Mouse (Mus musculus): ENCODE results near the gene Kalrn.

The Kalrn gene

DNA sequence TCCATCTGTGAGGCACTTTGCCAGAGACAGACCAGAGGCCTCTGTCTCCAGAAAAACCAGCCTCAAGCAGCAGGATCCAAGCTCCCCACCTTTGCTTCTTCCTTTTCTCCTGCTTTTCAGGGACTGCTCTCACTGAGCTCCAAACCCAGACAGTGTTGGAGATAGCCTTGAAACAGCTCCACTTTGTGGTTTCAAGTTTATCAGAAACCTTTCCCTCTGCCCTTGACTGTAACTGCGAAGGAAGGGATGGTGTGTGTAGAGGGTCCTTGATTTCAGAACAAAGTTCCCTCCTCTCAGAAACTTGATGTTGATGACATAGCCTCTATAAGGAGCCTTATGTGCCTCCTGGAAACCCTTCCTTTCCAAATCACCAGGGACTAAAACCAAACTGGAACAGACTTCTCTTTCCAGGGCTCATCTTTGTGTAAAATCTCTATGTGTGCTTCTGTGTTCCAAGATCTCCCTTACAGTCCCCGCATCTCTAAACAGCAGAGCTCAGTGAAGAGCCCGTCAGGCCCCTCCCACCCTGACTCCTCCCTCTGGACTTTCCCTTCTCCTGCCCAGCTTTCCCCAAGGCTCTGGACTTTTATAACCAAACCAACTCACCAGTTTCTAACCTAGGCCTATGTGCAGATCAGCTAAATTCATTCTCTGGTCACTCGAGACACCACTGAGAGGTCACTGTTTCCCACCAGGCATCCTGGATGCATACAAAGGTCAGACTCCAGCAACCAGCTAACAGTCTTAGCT is 415.8 kb downstream of the Kalrn start:
- DNase-seq: no peak

DNA sequence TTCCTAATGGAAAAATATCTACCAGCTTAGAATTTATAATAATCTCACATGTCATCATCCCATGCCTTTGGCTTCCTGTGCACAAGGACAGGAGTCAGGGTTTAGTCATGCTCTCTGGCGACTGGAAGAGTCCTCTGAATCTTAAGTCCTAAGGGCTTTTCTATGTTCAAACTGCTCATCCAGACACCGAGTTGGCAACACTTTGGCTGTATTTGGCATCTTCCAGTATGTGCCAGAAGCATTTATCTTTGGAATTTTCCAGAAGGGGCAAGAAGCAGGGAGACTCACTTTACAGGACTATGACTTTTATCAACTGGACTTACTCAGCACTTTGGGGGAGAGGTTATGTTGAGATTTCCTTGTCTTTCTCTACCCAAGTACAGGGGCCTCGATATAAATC is 417.6 kb downstream of the Kalrn start:
- DNase-seq: no peak

DNA sequence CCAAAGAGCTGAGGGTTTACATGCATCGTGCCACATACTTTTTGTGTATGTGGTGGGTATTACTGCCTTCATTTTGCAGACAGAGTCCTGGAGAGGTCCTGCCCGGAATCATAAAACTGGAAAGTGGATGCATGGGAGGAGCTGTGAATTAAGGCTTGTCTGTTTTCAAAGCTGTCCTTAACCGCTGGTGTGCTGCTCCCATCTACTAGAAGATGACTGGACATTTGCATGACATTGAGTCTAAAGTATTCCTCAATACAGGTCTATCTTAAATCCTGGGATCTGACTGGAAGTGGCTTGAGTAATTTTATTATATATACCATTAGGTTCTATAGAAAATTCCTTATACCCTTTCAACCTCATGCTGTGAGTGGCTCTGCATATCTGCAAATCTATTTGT is 418.4 kb downstream of the Kalrn start:
- DNase-seq: no peak

DNA sequence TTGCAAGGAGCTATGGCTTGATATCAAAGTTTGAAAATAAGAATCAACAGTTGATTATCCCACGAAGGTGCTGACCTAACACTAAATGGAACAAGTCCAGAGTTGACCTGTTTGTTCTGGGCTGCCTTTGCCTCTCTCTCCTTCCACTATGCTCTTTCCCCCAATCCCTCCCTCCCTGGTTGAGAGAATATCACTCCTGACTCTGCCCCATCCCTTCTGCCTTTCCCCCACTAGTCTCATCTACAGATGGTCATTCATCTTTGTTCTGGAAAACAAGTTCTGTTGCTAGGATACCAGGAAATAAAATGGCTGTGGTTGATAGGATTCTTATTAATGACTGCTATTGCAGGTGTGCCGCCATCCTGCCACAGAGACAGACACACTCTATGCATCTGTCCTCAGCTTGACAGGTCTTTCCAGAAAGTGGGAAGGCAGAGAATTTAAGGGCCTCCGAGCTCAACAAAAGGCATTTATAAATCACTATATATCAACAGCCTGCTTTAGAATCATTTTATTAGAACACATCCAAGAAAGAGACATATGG is 421.7 kb downstream of the Kalrn start:
- no peak for DNase-seq

DNA sequence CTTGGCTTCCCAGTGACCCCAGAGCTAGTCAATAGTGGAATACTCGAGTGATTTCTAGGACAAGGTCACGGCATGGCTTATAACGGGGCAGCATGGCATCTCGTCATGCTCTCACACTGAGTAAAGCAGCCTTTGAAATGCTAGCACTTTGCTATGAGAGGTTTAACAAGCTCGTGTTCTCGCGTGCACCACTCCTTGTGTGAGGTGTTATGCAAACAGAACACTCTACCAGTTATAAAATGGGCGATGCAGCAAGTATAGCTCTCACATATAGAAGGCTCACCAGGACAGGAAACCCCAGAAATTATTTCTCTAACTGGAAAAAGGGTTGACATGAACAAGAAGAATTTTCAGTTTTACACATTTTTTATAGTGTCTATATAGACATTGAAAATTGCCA is 431.7 kb downstream of the Kalrn start:
- DNase-seq: no peak

DNA sequence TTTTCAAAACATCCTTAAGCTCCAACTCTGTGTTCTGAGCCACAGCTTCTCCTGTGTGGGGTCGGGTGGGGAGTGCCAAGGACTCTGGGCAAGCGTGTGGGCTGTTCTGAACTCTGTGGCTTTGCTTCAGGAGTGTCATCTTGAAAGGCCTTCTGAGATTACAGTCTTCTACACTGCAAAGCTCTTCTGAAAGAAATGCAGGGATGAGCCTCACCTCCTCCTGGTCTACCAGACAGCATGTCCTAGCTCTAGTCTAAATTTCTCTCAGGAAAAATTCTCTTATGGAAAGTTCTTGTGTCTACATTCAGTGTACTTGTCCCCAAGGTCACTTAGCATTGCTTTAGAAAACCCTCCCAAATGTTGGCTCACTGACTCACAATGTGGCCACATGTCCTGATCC is 438.3 kb downstream of the Kalrn start:
- no peak for DNase-seq

DNA sequence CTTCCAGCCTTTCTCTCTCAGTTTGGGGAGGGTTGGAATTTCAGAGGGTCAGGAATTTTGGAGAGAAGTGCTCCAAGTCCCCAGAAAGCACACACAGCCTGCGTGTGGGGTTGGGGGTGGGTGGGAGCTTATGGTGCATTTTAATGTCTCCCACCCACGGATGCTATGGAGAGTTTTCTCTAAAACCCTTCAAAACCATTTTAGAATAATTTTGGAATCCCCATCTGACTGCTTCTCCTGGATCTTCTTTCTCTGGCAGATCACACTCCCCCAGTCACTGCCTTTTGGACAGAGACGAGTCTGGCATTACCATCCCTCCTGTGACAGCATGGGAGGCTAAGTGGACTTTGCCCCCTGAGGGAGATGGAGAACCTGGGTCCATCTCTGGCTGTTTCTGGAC is 438.7 kb downstream of the Kalrn start:
- DNase-seq: no peak

DNA sequence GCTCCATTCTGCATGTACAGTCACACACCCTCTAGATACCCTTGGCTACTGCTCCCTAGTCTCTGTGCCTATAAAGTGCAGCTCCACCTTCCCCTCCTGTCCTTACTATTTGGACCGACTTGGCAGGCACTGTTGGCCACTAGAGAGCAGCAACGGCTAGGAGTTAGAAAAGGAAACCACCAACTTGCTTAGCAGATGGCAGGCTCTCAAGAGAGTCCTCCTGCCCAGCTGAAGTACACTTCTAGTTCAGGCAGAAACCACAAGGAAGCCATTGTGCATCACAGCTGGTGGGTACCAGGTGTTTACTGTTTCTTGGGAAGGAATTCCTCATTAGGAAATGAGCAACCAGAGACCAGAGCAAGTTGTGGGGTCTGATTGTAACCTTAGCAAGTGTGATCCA is 447.7 kb downstream of the Kalrn start:
- DNase-seq: peak; percentile 43

DNA sequence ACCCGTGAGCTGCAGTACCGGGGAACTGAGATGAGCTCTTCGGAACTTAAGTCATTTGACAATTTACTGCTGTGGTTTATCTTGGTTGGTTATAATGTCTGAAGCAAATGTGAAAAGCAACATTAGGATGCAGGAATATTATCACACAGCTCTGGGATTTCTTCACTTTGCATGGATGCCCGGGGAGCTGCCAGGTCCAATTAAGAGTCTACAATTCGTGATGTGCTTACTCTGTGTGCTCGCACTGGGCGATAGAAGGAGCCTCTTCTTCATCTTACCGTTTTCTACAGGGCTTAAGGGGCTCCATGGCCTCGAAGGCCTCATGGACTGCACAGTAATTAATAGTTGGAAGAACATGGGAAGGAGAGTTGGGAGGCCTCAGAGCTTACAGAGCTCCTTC is 450.8 kb downstream of the Kalrn start:
- no peak for DNase-seq

DNA sequence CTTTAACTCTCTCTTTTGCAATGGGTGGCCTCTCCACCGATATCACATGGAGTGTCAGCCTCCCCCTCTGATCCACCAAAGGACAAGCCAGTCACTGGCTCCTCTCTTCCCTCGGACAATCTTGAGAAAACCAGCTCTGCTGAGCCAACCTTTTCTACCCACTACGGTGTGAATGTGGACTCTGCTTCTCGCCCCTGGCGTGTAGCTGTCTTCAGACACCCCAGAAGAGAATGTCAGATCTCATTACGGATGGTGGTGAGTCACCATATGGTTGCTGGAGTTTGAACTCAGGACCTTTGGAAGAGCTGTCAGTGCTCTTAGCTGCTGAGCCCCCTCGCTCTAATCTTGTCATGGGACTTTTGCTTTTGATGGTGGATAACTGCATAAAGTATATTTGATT is 452.0 kb downstream of the Kalrn start:
- DNase-seq: no peak

DNA sequence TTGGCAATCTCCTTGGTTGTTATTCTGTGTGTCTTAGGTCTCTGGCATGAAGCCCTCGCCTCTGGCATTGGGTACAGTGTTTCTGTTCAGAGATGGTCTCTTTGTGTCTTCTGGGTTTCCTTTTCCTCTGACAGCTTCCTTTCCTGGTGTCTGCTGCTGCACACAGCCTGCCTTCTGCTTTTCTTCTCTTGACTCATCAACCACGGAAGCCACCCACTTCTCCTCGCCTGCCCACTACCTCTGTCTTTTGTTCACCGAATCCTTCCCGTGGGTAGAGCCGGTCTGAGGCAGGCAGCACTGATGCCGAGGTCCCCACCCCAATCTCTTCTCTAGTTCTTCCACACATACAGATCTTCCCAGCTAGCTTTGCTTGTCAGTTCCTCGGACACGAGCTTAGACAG is 452.5 kb downstream of the Kalrn start:
- DNase-seq: no peak

DNA sequence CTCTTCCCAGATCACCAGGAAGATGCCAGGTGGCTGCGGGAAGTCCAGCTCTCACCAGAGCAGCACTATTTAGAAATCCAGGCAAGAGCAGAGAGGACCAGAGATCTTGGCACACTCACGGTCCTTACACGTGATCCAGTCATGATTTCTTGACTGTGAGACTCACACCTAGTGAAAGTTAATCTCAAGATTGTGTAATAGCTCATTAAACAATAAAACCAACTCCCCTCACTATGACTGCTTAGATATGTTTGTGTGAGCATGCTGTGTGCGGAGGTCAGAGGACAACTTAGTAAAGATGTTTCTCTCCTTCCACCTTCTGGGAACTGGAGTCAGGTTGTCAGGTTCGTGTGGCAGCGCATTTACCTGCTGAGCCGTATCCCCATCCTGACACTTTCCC is 453.5 kb downstream of the Kalrn start:
- no peak for DNase-seq

DNA sequence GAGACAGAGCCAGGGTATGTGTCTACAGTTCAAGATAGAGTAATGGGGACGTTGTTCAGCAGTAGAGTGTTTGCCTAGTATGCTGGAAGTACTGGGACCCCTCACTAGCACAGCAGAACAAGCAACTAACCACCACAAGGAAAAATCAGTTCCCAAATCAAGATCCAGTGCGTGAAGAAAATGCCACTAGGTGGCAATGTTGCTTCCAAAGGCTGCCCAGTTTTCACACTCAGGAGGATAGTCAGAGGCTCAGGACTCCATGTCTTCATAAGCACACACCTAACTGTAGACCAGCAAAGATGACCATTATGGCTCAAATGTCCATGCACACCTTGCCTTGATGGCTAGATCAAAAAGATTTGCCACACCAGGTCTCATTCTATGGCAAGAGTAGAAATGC is 454.0 kb downstream of the Kalrn start:
- DNase-seq: no peak

DNA sequence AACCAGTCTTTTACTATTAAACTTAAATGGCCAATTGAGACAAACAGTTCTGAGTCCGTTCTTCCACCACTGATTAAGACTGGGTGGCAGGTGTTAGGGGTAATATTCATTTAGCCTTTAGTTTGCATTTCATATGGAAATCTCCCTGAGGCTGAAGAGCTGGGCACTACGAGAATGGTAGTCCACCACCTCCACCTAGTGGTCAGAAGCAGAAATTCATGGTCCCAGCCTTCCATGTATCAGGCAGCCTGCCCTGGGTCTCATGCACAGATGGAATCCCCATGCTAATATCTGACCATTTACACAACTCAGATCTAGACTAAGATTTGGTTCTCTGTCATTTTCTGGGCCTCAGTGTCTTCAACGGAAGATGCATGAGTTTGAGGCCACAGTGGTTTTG is 458.7 kb downstream of the Kalrn start:
- peak; percentile 44 for DNase-seq

DNA sequence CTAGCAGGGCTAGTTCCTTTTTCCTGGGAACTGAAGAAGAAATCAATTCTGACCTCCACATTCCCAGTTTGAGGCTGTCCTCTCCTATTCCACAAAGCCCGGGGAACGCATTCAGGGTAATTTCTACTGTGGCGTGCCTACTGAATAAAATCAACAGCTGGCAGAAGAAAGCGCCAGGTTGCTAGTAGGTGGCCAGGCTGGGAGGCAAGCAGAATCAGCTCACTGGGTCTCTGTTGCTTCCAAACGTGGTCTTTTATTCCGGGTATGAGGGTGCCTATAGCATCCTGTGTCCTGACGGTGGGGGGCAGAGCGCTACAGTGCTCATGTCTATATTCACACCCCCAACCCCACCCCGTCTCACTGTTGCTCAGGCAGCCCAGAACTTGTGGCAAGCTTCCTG is 460.2 kb downstream of the Kalrn start:
- no peak for DNase-seq

DNA sequence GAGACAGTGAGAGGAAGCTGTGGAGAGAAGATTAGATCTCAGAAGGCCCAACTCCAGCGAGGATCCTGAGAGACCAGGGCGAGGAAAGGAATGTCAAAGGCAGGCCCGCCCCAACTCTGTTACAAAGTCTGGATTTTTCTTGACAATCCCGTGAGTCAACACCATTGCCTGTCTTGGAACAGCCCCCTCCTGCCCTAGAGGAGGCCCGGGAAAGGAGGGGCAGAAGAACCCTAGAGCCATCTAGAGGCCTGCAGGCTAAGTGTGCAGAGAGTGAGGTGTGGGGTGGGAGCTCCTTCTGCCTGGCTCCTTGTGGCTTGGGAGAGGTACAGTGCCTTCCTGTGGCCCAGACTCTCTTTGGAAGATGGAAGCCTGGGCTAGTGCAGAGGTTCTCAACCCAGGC is 460.8 kb downstream of the Kalrn start:
- DNase-seq: no peak

DNA sequence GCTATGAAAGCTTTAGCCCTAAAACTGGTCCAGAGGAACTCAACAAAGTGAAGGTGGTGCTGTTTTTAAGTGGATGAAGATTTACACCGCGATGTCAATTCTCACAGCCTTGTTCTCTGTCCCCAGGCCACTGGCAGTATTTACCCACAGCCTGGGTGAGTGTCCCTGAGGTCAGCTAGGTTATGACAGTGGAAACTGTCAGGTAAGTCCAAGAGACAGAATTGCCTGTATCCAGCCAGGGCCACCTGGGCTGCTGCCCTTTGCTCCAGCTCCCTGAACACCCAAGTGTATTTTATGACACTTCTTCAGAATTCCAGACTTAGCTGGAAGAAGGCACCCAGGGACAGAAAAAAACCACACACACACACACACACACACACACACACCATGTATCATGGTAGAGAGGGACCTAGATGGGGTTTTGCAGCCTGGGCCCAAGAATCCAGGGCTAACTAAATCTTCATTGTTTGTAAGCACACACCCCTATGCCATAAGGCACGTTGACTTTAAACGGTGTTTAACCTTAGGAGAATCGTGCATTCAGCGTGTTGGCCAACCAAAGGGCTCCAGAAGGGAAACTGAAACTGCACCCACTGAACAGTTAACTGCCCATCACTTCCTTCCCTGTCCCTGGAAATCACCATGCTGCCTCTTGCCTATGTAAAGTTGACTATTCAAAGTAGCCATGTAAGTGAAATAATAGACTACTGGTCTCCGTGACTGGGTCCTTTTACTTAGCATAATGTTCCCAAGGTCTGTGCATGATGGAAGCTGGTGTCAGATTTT is 462.3 kb downstream of the Kalrn start:
- no peak for DNase-seq

DNA sequence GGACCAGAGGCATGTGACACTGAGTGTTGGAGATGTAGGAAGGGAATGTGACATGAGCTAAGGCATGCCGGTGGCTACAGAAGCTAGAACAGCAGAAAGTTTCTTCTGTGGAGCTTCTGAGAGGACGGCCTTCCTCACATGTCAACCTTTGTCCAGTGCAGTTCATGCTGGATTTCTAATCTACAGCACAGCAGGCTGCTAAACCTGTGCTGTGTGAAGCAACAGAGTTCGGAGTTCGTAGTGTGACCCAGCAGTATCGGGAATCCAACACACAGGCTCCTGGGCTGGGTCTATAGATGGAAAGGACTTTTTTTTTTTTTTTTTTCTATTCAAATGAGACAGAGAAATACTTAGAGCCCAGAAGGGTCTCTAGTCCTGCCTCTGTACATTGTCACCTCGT is 468.9 kb downstream of the Kalrn start:
- no peak for DNase-seq

DNA sequence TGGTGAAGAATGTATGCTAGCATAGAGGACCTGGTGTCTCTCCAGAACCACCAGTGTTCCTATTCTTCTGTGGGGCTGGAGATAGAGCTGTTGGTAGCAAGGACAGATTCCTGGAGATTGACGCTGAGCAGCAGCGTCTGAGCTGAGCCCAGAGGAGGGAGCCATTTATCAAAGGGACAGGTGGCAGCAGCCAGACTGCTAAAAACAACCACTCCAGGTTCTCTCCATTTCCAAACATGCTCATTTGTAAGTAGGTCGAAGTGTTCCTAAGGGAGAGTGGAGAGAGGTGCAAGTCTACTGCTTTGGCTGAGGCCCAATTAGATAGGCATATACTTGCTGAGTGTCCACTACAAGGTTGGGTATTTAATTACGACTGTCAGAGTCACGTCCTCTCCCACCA is 470.6 kb downstream of the Kalrn start:
- DNase-seq: peak; percentile 30

DNA sequence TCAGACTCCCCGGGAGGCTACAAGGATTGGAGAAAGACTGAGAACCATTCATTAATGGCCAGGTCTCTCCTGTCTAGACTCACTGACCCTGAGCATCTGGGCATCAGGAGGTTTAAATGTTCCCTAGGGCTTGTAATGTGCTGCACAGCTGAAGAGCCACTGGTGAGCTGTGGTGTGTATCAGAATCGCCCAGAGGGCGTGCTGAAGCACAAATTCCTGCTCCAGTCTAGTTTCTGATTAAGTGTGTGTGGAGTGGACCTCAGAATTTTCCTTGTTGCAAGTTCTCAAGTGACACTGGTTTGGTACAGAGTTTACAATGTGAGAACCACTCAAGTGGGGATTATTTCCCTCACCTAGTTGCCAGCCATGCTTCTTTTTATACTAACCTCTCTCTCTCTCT is 473.5 kb downstream of the Kalrn start:
- DNase-seq: no peak

DNA sequence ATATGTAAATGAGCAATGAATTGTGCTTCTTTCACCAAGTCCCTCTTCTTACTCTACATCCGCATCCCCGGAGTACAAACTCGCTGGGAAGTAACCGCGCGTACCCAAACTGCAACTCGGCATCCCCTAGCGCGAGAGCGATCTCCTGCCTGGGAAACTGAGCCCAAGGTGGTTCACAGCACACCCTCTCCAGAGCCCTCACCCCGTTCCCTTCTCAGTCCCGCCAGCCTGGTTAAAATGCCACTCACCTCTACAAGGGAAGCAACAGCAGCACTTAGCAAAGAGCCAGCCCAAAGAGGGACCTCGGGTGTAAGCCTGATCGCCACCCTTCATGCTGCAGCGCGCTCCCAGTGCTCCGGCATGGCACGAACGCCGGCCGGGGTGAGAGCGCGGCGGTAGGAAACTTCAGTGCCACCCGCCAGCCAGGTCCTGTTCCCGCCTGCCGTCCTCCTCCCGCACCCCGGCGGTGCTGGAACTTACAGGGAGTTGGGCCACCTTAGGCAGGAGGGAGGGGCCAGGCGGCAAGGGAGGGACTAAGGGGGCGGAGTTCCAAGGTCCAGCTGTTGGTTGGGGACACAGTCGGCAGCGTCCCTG is 477.7 kb downstream of the Kalrn start:
- DNase-seq: no peak

DNA sequence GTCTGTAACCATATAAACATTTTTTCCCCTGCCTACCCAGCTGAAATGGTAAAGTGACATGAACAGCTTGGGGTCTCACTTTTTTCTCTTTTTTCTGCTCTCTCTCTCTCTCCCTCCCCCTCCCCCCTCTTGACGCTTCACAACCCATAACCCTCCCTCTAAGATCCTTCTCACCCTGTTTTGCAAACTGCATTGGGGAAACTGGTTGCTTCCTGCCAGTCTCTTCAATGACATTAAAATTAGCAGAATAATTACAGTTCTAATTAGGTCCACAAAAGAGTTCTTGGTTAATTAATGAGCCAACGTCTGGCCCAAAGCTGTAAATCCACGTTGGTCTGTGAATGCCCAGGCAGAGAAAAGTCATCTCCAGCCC is 478.3 kb downstream of the Kalrn start:
- DNase-seq: no peak

DNA sequence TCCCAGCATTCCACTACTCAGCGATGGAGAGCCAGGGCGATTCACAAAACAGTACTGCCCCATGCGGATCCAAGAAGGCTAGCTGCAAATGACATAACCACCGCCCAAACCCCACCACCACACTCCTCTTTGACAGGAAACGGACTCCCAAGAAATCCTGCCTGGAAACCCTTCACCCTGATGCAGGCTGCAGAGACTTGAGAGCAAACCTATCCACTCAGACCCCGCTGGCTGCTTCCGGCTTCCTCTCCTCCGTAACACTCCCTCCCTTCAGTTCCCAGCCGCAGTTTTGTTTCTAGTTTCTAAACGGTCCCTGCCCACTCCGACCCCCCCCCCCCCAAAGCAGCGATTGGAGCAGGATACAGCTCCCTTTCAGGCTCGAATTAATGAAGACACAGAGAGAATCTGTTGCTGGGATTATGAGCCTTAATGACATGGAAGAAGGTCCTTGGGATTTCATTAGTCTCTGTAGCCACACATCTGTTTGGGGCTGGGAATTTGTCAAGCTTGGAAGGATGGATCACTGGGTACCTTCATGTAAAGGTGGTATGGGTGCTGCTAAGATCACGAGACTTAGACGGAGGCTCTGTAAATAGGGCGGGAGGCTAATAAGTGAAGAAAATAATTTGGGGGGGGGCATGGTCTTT is 478.8 kb downstream of the Kalrn start:
- no peak for DNase-seq

All from cerebellum, adult 11-12 months (tissue).